In the genomic region with DNA sequence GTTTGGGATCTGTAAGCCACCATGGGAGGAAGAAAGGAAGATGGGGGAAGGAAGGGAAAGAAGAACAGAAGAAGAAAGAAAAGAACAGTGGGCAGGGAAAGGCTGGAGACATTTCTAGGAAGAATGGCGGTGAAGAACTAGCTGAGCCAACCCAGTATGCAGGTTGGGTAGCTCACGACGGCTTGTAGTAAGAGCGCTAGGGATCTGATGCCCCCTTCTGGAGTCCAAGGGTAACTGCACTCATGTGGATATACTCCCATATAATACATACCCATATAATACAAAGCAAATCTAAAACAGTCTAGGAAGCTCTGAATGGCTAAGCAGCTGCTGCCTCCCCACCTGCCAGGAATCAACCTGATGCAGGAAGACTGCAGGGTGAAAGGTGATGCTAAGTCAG, we compare ENCODE assay signal across 27 mouse cellular contexts.
A peak's percentile ranks its signal among the peaks of the same experiment; 100 is the strongest.
DNase-seq lines count a peak whose midpoint lies in the region; ATAC-seq and TF ChIP-seq lines count a peak whose summit lies in the region.
"Had no signal": no experiment of that assay in that cellular context is flagged by ENCODE, and none has a peak within 500 bp of the region (broad histone marks: within the 10 kb centered on the region; RNA-seq: fewer than 3 reads in every experiment).

No protein-coding gene starts in this region.

- H3K27me3 ChIP-seq in testis, adult 2 months (ENCODE audit: control insufficient read depth, insufficient read depth, low read length): no peaks in the 10 kb centered on the region
- no peaks in the 10 kb centered on the region for H3K27me3 ChIP-seq in midbrain, postnatal 0 days (ENCODE audit: insufficient read depth, low read length)
- H3K27me3 ChIP-seq: embryonic facial prominence, embryonic 15.5 days; forebrain, embryonic 13.5 days; heart, embryonic 13.5 days; liver, embryonic 13.5 days; neural tube, embryonic 12.5 days had no signal

- no peak for TF ChIP-seq POLR2A in testis, adult 2 months (IDR thresholded peaks at IDR 0.05; ENCODE audit: control insufficient read depth, low read depth, low read length)

- TF ChIP-seq CTCF in testis, adult 2 months (IDR thresholded peaks at IDR 0.05; ENCODE audit: control insufficient read depth, insufficient read depth, insufficient replicate concordance, low read depth, low read length): peak; percentile 15; the same call in 1 of the 2 replicates
- no peak for TF ChIP-seq CTCF in midbrain, postnatal 0 days (IDR thresholded peaks at IDR 0.05)

- peak overlapping the region; percentile 29; the same call in 1 of the 2 replicates for H3K27ac ChIP-seq in testis, adult 2 months (ENCODE audit: control insufficient read depth, insufficient read depth, low read depth, low read length)
- no peak overlapping the region for H3K27ac ChIP-seq in midbrain, postnatal 0 days (ENCODE audit: low read depth, low read length)
- H3K27ac ChIP-seq: embryonic facial prominence, embryonic 10.5 days; embryonic facial prominence, embryonic 15.5 days; forebrain, embryonic 13.5 days; heart, embryonic 13.5 days; kidney, postnatal 0 days; liver, embryonic 13.5 days; neural tube, embryonic 12.5 days; stomach, postnatal 0 days had no signal

- no peak overlapping the region for H3K4me2 ChIP-seq in midbrain, postnatal 0 days (ENCODE audit: low read depth, low read length, poor library complexity, severe bottlenecking)
- H3K4me2 ChIP-seq: embryonic facial prominence, embryonic 15.5 days; forebrain, embryonic 13.5 days; heart, embryonic 13.5 days; liver, embryonic 13.5 days; midbrain, embryonic 11.5 days; neural tube, embryonic 12.5 days had no signal

- ATAC-seq in midbrain, postnatal 0 days (ENCODE audit: low FRiP score): no peak
- ATAC-seq: forebrain, embryonic 13.5 days; hindbrain, embryonic 16.5 days; midbrain, embryonic 16.5 days had no signal

- no peaks in the 10 kb centered on the region for H3K9me3 ChIP-seq in midbrain, postnatal 0 days (ENCODE audit: low read length)
- H3K9me3 ChIP-seq: embryonic facial prominence, embryonic 10.5 days; embryonic facial prominence, embryonic 15.5 days; neural tube, embryonic 12.5 days had no signal

- DNase-seq in testis, postnatal 10 days (ENCODE audit: low spot score): no peak
- peak; percentile 88 for DNase-seq in ES-CJ7 (ENCODE audit: low read depth, low spot score)
- peak; percentile 90 for DNase-seq in ZHBTc4 (ENCODE audit: low read depth, low spot score)
- no peak for DNase-seq in thymus, postnatal 10 days (ENCODE audit: low spot score in 2 of 2)
- no peak for DNase-seq in midbrain, postnatal 0 days (ENCODE audit: low spot score)
- DNase-seq: adrenal gland, postnatal 25 days; cerebellum, adult 2 months; cerebellum, postnatal 14 days; gastrocnemius, postnatal 10 days; heart, postnatal 14 days; kidney, adult 18-20 months; layer of hippocampus, adult 9-11 months; liver, embryonic 13.5 days; lung, adult 2 months; lung, postnatal 14 days; right cerebral cortex, adult 18-20 months had no signal

- no peaks in the 10 kb centered on the region for H3K36me3 ChIP-seq in testis, adult 2 months (ENCODE audit: control insufficient read depth, insufficient read depth, low read length)
- H3K36me3 ChIP-seq in midbrain, postnatal 0 days (ENCODE audit: insufficient read depth, low read length): no peaks in the 10 kb centered on the region
- H3K36me3 ChIP-seq: embryonic facial prominence, embryonic 10.5 days; embryonic facial prominence, embryonic 15.5 days; heart, embryonic 13.5 days; liver, embryonic 13.5 days; neural tube, embryonic 12.5 days had no signal

- no peaks in the 10 kb centered on the region for H3K4me1 ChIP-seq in testis, adult 2 months (ENCODE audit: control insufficient read depth, insufficient read depth, low read length)
- H3K4me1 ChIP-seq in midbrain, postnatal 0 days (ENCODE audit: insufficient read depth, low read length): no peaks in the 10 kb centered on the region
- H3K4me1 ChIP-seq: embryonic facial prominence, embryonic 10.5 days; embryonic facial prominence, embryonic 15.5 days; forebrain, embryonic 13.5 days; heart, embryonic 13.5 days; liver, embryonic 13.5 days; neural tube, embryonic 12.5 days had no signal

- 100% methylated on average over 4 of the region's 4 CpGs for WGBS in midbrain, postnatal 0 days

- H3K9ac ChIP-seq in midbrain, postnatal 0 days (replicated peaks; ENCODE audit: low read length, poor library complexity, severe bottlenecking): no peak overlapping the region
- H3K9ac ChIP-seq: embryonic facial prominence, embryonic 15.5 days; forebrain, embryonic 13.5 days; heart, embryonic 13.5 days; liver, embryonic 13.5 days; neural tube, embryonic 12.5 days had no signal

- H3K4me3 ChIP-seq in testis, adult 2 months (ENCODE audit: control insufficient read depth, low read depth, low read length): no peak overlapping the region
- no peak overlapping the region for H3K4me3 ChIP-seq in midbrain, postnatal 0 days (ENCODE audit: low read depth, low read length)
- H3K4me3 ChIP-seq: embryonic facial prominence, embryonic 10.5 days; embryonic facial prominence, embryonic 15.5 days; forebrain, embryonic 13.5 days; heart, embryonic 13.5 days; liver, embryonic 13.5 days; neural tube, embryonic 12.5 days had no signal

Comparison
In these comparisons a context has a peak if more than half of its experiments do, and no peak if none do; other contexts are left out.
1. DNase-seq: peak in ES-CJ7 (single experiment) and ZHBTc4 (single experiment); none in testis, postnatal 10 days (single experiment), thymus, postnatal 10 days (0 of 2) and midbrain, postnatal 0 days (single experiment).